Mouse (Mus musculus) liver, embryonic 14.5 days (tissue): ENCODE measurements at regions not wholly inside any gene's neighbourhood (a gene's known extent, or its start where the extent isn't known, plus 50 kb on each side); places are given as distances from the start of the nearest gene placed in this dataset.
A peak's percentile ranks its signal among the peaks of the same experiment; 100 is the strongest.

Experiments
- ATAC-seq: fragments of 200-750 bp; cut with Nextera tagmentation; 2 replicates; pipeline ENCODE4 v1.8.0; 2017; ENCODE audit warnings: moderate number of reproducible peaks, mild to moderate bottlenecking, moderate library complexity; ENCODE audit not compliant: insufficient read depth
- DNase-seq, 3 experiments: peaks; one replicate each; pipeline ENCODE4 v3.0.0-alpha.2; 2012 to 2013; ENCODE audit warnings: low read depth in 3 of 3, low spot score in 3 of 3
- H3K27ac ChIP-seq: fragments of 300-500 bp; sonication (generic); 2 replicates; pipeline ENCODE4 v1.5.1; 2014; ENCODE audit warnings: moderate library complexity, mild to moderate bottlenecking, control low read depth, inconsistent platforms
- H3K27me3 ChIP-seq: fragments of 300-500 bp; sonication (generic); 2 replicates; pipeline ENCODE4 v1.6.1; 2014; ENCODE audit warnings: mild to moderate bottlenecking, low read length, moderate library complexity; ENCODE audit not compliant: control insufficient read depth, insufficient read depth
- H3K36me3 ChIP-seq: fragments of 300-500 bp; sonication (generic); replicated peaks from 2 replicates; pipeline ENCODE4 v1.6.1; 2014; ENCODE audit warnings: low read depth; ENCODE audit not compliant: control insufficient read depth, insufficient read depth
- H3K4me1 ChIP-seq, 2 experiments: fragments of 200-500 bp in 1 of 2; fragments of 300-500 bp in 1 of 2; sonication (generic) in 1 of 2; replicated peaks; 2 replicates each; pipeline ENCODE4 v1.6.1; 2012 to 2014; ENCODE audit warnings: antibody characterized with exemption in 1 of 2, inconsistent platforms in 1 of 2, low read length in 1 of 2; ENCODE audit not compliant: control insufficient read depth in 2 of 2, insufficient read depth in 2 of 2
- H3K4me2 ChIP-seq: fragments of 300-500 bp; sonication (generic); 2 replicates; pipeline ENCODE4 v1.6.1; 2014; ENCODE audit warnings: low read depth, mild to moderate bottlenecking, control low read depth, moderate library complexity
- H3K4me3 ChIP-seq, 2 experiments: fragments of 200-500 bp in 1 of 2; fragments of 300-500 bp in 1 of 2; sonication (generic) in 1 of 2; 2 replicates each; pipeline ENCODE4 v1.5.1; 2012 to 2014; ENCODE audit warnings: low read depth in 2 of 2, low read length in 2 of 2, mild to moderate bottlenecking in 2 of 2, control low read depth in 1 of 2, inconsistent platforms in 1 of 2, moderate library complexity in 1 of 2; ENCODE audit not compliant: insufficient read depth in 1 of 2
- H3K9ac ChIP-seq: fragments of 300-500 bp; sonication (generic); replicated peaks from 2 replicates; pipeline ENCODE4 v1.6.1; 2014; ENCODE audit warnings: mild to moderate bottlenecking, control low read depth, moderate library complexity
- H3K9me3 ChIP-seq: fragments of 300-500 bp; sonication (generic); 2 replicates; pipeline ENCODE4 v1.6.1; 2016; ENCODE audit warnings: low read length, mixed read lengths; ENCODE audit not compliant: control insufficient read depth
- CTCF ChIP-seq: IDR thresholded peaks from 2 replicates; pipeline ENCODE4 v1.5.1; 2016; ENCODE audit warnings: antibody characterized with exemption, low read depth, control low read depth
- EP300 ChIP-seq: IDR thresholded peaks from 2 replicates; pipeline ENCODE4 v1.6.1; 2016; ENCODE audit warnings: antibody characterized with exemption, low read depth
- WGBS: fragments of 180-500 bp; shearing (Covaris S2); extraction: QIAGEN DNeasy Blood & Tissue Kit; methylation state at CpG from one replicate; pipeline ENCODE4 v1.1.7; 2014; ENCODE audit not compliant: insufficient replicate concordance; 5-methylcytosine and 5-hydroxymethylcytosine counted together

DNA sequence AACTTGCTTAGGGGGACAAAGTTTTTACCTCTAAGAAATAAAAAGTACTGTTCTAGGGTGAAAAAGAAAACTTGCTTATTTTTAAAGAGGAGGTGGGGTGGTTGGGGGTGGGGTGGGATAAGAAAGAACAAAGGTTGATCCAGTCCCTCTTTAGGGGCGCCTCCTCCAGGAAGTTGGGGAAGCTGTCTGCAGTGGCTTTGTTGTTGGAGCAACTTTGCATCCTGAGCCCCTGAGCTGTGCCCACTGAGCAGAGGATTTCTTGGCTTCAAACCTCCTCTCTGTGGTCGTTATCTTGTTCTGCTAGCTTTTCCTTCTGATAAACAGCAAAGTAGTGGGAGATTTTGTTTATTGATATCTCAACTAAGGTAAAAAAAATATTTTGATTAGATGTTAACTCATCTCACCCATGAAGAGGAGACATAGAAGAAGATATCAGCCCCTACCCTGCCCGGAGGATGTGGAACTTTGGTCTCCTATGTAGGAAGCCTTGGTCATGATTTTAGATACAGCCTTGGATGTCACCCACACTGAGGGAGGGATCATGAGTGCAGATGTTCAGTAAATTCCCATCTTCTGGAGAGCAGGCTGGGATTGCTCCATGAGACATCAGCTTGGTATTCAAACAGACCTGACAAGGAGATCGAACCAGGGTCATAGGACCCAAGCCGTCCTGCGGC lies 179.7 kb downstream of the Tpra1 start:
- no peaks in the 10 kb centered on the region for H3K9me3 ChIP-seq
- TF ChIP-seq CTCF (no peak), EP300 (no peak)
- no peaks in the 10 kb centered on the region for H3K36me3 ChIP-seq
- no peak overlapping the region for H3K4me3 ChIP-seq
- no peak overlapping the region for H3K9ac ChIP-seq
- no peak overlapping the region for H3K27ac ChIP-seq
- WGBS: 46% methylated on average over 6 of the region's 6 CpGs
- H3K4me2 ChIP-seq: no peak overlapping the region
- no peak for DNase-seq
- no peak for ATAC-seq
- H3K4me1 ChIP-seq: no peaks in the 10 kb centered on the region
- H3K27me3 ChIP-seq: no peaks in the 10 kb centered on the region

DNA sequence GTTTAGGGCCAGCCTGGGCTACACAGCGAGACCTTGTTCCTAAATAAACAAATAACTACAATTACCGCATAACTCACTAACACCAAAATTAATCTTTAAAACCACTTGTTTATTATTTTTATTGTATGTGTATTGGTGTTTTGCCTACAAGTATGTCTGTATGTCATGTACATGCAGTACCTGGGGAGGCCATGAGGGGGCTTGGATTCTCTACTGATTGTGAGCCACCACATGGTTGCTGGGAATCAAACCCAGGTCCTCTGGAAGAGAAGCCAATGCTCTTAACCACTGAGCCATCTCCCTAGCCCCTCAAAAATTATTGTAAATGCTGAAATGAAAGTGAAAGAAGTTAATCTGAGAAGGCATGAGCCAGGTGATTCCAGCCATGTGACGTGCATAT lies 182.4 kb downstream of the Tpra1 start:
- no peaks in the 10 kb centered on the region for H3K4me1 ChIP-seq
- H3K9me3 ChIP-seq: no peaks in the 10 kb centered on the region
- H3K36me3 ChIP-seq: no peaks in the 10 kb centered on the region
- no peak overlapping the region for H3K4me3 ChIP-seq
- TF ChIP-seq CTCF (peak; percentile 40; the same call in 1 of the 2 replicates), EP300 (no peak)
- WGBS: 63% methylated on average over 3 of the region's 3 CpGs
- no peak overlapping the region for H3K27ac ChIP-seq
- ATAC-seq (no peak), DNase-seq (no peak)
- H3K4me2 ChIP-seq: no peak overlapping the region
- H3K9ac ChIP-seq: no peak overlapping the region
- H3K27me3 ChIP-seq: no peaks in the 10 kb centered on the region

DNA sequence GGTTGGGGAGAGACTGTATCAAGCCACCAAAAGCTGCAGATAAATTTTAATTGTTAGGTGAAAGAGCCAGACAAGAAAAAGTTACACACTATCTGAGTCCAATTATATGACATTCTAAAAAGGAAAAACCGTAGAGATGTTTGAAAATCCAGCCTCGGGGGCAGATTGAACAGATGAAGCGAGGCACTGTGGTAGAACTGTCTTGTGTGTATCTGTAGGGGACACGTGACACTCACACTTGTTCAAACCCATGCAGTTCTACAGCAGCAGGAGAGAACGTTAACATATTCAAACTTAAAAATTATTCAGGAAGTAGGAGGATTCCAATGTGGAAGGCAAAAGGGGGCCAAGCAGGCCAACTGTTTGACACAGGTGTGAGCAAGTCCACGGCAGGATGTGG lies 183.1 kb downstream of the Tpra1 start:
- no peak overlapping the region for H3K4me2 ChIP-seq
- H3K4me1 ChIP-seq: no peaks in the 10 kb centered on the region
- DNase-seq (no peak), ATAC-seq (no peak)
- H3K4me3 ChIP-seq: no peak overlapping the region
- no peaks in the 10 kb centered on the region for H3K9me3 ChIP-seq
- H3K9ac ChIP-seq: no peak overlapping the region
- H3K27ac ChIP-seq: no peak overlapping the region
- TF ChIP-seq CTCF: no peak
- TF ChIP-seq EP300: no peak
- no peaks in the 10 kb centered on the region for H3K36me3 ChIP-seq
- no peaks in the 10 kb centered on the region for H3K27me3 ChIP-seq
- WGBS: 59% methylated on average over 6 of the region's 6 CpGs

DNA sequence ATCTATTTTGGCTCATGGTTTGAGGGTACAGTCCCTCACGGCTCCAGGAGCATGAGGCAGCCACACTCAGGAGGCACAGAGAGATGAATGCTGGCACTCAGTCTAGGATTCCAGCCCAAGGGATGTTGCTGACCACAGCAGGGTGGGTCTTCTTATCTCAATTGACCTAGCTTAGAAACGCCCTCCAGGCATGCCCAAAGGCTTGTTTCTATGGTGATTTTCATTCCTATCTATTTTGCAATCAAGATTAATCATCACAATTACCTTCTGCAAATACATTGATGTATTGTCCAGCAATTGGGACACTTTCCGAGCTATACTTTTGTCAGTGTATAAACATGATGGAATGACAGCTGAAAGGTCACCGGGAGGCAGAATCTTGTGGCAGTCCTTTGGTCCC lies 185.6 kb downstream of the Tpra1 start:
- no peaks in the 10 kb centered on the region for H3K27me3 ChIP-seq
- H3K4me3 ChIP-seq: no peak overlapping the region
- no peak overlapping the region for H3K4me2 ChIP-seq
- H3K9ac ChIP-seq: no peak overlapping the region
- TF ChIP-seq CTCF (no peak), EP300 (no peak)
- no peaks in the 10 kb centered on the region for H3K4me1 ChIP-seq
- ATAC-seq (no peak), DNase-seq (no peak)
- no peak overlapping the region for H3K27ac ChIP-seq
- 51% methylated on average over 4 of the region's 4 CpGs for WGBS
- H3K9me3 ChIP-seq: no peaks in the 10 kb centered on the region
- H3K36me3 ChIP-seq: no peaks in the 10 kb centered on the region

DNA sequence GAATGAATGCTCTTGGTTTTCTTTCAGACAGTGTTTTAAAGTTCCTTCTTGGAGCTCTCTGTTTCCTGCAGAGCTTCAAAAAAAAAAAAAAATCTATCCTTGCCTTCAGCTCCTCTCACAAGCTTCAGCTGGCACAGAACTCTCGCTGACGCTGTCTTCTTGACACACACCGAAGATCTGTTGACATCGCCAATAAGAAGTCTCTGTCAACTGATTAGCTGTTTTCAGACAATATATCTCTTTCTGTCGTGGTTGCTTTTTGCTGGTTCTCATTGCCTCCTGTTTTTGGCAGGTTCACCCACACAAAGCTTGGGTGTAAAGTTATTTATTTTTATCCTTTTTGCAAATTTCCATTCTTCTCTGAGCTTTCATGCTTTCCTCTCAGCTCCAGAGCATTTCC lies 188.0 kb downstream of the Tpra1 start:
- ATAC-seq (no peak), DNase-seq (no peak)
- whole genome bisulfite sequencing: 66% methylated on average over 5 of the region's 5 CpGs
- Histone ChIP-seq H3K27me3 (no peaks in the 10 kb centered on the region), H3K4me1 (no peaks in the 10 kb centered on the region), H3K27ac (no peak overlapping the region), H3K9ac (no peak overlapping the region), H3K36me3 (no peaks in the 10 kb centered on the region), H3K4me3 (no peak overlapping the region), H3K9me3 (no peaks in the 10 kb centered on the region), H3K4me2 (no peak overlapping the region)
- TF ChIP-seq EP300 (no peak), CTCF (no peak)
